In genomic region chr11:98782651-98783235, GRCm38 (mm10) we compare ENCODE assay signal across 8 mouse cellular contexts. TPM values are rescaled to one million over a fixed set of nuclear protein-coding genes. Genes with fewer than 3 reads are reported as not detected.
DNase-seq lines count a peak whose midpoint lies in the region; ATAC-seq and TF ChIP-seq lines count a peak whose summit lies in the region.

No protein-coding gene starts in this region.

- peaks cover 21% of the 10 kb centered on the region for H3K27me3 ChIP-seq in erythroblast, embryonic 14.5 days (ENCODE audit: control insufficient read depth)
- H3K27me3 ChIP-seq in heart, postnatal 0 days (ENCODE audit: control insufficient read depth, insufficient read depth, low read length), result no peaks in the 10 kb centered on the region
- H3K27me3 ChIP-seq in liver, embryonic 11.5 days (replicated peaks; ENCODE audit: control insufficient read depth, insufficient read depth, low read length), result no peaks in the 10 kb centered on the region
- no peaks in the 10 kb centered on the region for H3K27me3 ChIP-seq in neural tube, embryonic 14.5 days (ENCODE audit: control insufficient read depth, insufficient read depth, low read length)

- H3K4me1 ChIP-seq in erythroblast, embryonic 14.5 days (ENCODE audit: control insufficient read depth), result peaks cover 48% of the 10 kb centered on the region
- peaks cover 53% of the 10 kb centered on the region for H3K4me1 ChIP-seq in heart, postnatal 0 days (ENCODE audit: control insufficient read depth, insufficient read depth)
- peaks cover 55% of the 10 kb centered on the region for H3K4me1 ChIP-seq in liver, embryonic 11.5 days (replicated peaks; ENCODE audit: control insufficient read depth, insufficient read depth, low read length)
- H3K4me1 ChIP-seq in neural tube, embryonic 14.5 days (ENCODE audit: control insufficient read depth, insufficient read depth, low read length), result peaks cover 33% of the 10 kb centered on the region; the same call in 1 of the 2 replicates

- DNase-seq in CD4-positive helper T cell, adult 2 months (ENCODE audit: low read depth, low spot score), result peak; percentile 36
- DNase-seq in embryo, embryonic 10 days (ENCODE audit: low spot score), result peak; percentile 54
- no peak for DNase-seq in heart, postnatal 0 days (ENCODE audit: low spot score)
- DNase-seq in liver, embryonic 11.5 days (ENCODE audit: low spot score), result no peak

- H3K9ac ChIP-seq in heart, postnatal 0 days (replicated peaks; ENCODE audit: low read depth, low read length), result peak overlapping the region; percentile 61
- H3K9ac ChIP-seq in liver, embryonic 11.5 days (ENCODE audit: low read depth, low read length), result peak overlapping the region; percentile 76
- peak overlapping the region; percentile 8 for H3K9ac ChIP-seq in neural tube, embryonic 14.5 days (replicated peaks; ENCODE audit: low read depth, low read length)

- H3K4me3 ChIP-seq in erythroblast, embryonic 14.5 days (replicated peaks), result peak overlapping the region; percentile 64
- peak overlapping the region; percentile 5; the same call in 1 of the 2 replicates for H3K4me3 ChIP-seq in heart, postnatal 0 days (ENCODE audit: low read depth, low read length)
- peak overlapping the region; percentile 54 for H3K4me3 ChIP-seq in liver, embryonic 11.5 days (ENCODE audit: low read depth, low read length)
- no peak overlapping the region for H3K4me3 ChIP-seq in neural tube, embryonic 14.5 days (ENCODE audit: low read depth, low read length)

- H3K9me3 ChIP-seq in erythroblast, embryonic 14.5 days (ENCODE audit: control insufficient read depth, low read length), result no peaks in the 10 kb centered on the region
- H3K9me3 ChIP-seq in heart, postnatal 0 days (replicated peaks; ENCODE audit: control insufficient read depth, low read length), result no peaks in the 10 kb centered on the region
- no peaks in the 10 kb centered on the region for H3K9me3 ChIP-seq in liver, embryonic 11.5 days (ENCODE audit: control insufficient read depth, low read length)
- no peaks in the 10 kb centered on the region for H3K9me3 ChIP-seq in neural tube, embryonic 14.5 days (ENCODE audit: control insufficient read depth, low read length)

- no peak for TF ChIP-seq CTCF in heart, postnatal 0 days (IDR thresholded peaks at IDR 0.05; ENCODE audit: low read depth)

- peak overlapping the region; percentile 45 for H3K4me2 ChIP-seq in heart, postnatal 0 days (ENCODE audit: low read depth, low read length)
- peak overlapping the region; percentile 84 for H3K4me2 ChIP-seq in liver, embryonic 11.5 days
- H3K4me2 ChIP-seq in neural tube, embryonic 14.5 days (ENCODE audit: low read depth, low read length), result peak overlapping the region; percentile 39

- TF ChIP-seq EP300 in heart, postnatal 0 days (IDR thresholded peaks at IDR 0.05; ENCODE audit: low read depth), result no peak

- ATAC-seq in erythroblast, adult 5-6 weeks (replicated peaks; ENCODE audit: low FRiP score, poor library complexity, severe bottlenecking), result no peak
- ATAC-seq in heart, postnatal 0 days (ENCODE audit: insufficient read depth, low read depth), result no peak
- no peak for ATAC-seq in liver, embryonic 11.5 days (replicated peaks; ENCODE audit: low FRiP score)
- ATAC-seq in neural tube, embryonic 14.5 days (ENCODE audit: low read depth), result no peak
- ATAC-seq in megakaryocyte-erythroid progenitor cell, adult 5-6 weeks (replicated peaks; ENCODE audit: low FRiP score, low TSS enrichment, poor library complexity, severe bottlenecking), result no peak

- H3K27ac ChIP-seq in heart, postnatal 0 days (ENCODE audit: low read depth), result peak overlapping the region; percentile 99
- H3K27ac ChIP-seq in liver, embryonic 11.5 days (ENCODE audit: low read depth, low read length), result peak overlapping the region; percentile 93
- peak overlapping the region; percentile 83 for H3K27ac ChIP-seq in neural tube, embryonic 14.5 days (ENCODE audit: low read depth, low read length)

- no peaks in the 10 kb centered on the region for H3K36me3 ChIP-seq in erythroblast, embryonic 14.5 days (ENCODE audit: control insufficient read depth)
- H3K36me3 ChIP-seq in heart, postnatal 0 days (replicated peaks; ENCODE audit: control insufficient read depth, insufficient read depth, low read length), result no peaks in the 10 kb centered on the region
- no peaks in the 10 kb centered on the region for H3K36me3 ChIP-seq in liver, embryonic 11.5 days (ENCODE audit: control insufficient read depth, insufficient read depth, low read length)
- H3K36me3 ChIP-seq in neural tube, embryonic 14.5 days (ENCODE audit: control insufficient read depth, insufficient read depth, low read length), result no peaks in the 10 kb centered on the region; the same call in 1 of the 2 replicates

- WGBS in heart, postnatal 0 days, result 8% methylated on average over 17 of the region's 17 CpGs
- 8% methylated on average over 17 of the region's 17 CpGs for whole genome bisulfite sequencing in liver, embryonic 11.5 days
- WGBS in neural tube, embryonic 14.5 days, result 4% methylated on average over 17 of the region's 17 CpGs

RNA-seq across cellular contexts. Expression of gene Nr1d1, which starts 7.6 kb away (rescaled TPM):
- 0.22 and 0.29 TPM in 2 replicates for polyA plus RNA-seq in erythroblast, embryonic 14.5 days (2012)
- not detected in 2 replicates for total RNA-seq in erythroblast, adult 5-6 weeks (2015; ENCODE audit: low replicate concordance)
- 0.26 and 0.42 TPM in 2 replicates for total RNA-seq in erythroblast, adult 5-6 weeks (2017; ENCODE audit: low replicate concordance)
- total RNA-seq in heart, postnatal 0 days (2014; rRNA removed; ENCODE audit: low replicate concordance), result 21.0 and 24.3 TPM in 2 replicates
- 10.2 and 10.7 TPM in 2 replicates for polyA plus RNA-seq in heart, postnatal 0 days (2015; fragmentation: Nextera tagmentation; extraction: Ambion mirVana)
- polyA plus RNA-seq in liver, embryonic 11.5 days (2014; fragmentation: Nextera tagmentation; extraction: Ambion mirVana), result 2.1 and 2.7 TPM in 2 replicates
- 3.8 and 3.9 TPM in 2 replicates for polyA plus RNA-seq in neural tube, embryonic 14.5 days (2014; fragmentation: Nextera tagmentation; extraction: Ambion mirVana)
- total RNA-seq in megakaryocyte-erythroid progenitor cell, adult 5-6 weeks (2014; fragmentation: Nextera tagmentation), result 4.1 and 8.0 TPM in 2 replicates
- total RNA-seq in megakaryocyte-erythroid progenitor cell, adult 5-6 weeks (2017), result 0.34 and 1.3 TPM in 2 replicates

RNA-seq across cellular contexts. Expression of gene Msl1, which starts 12.6 kb away (rescaled TPM):
- 2.7 TPM in 2 replicates for polyA plus RNA-seq in erythroblast, embryonic 14.5 days (2012)
- total RNA-seq in erythroblast, adult 5-6 weeks (2015; ENCODE audit: low replicate concordance), result 30.3 and 42.7 TPM in 2 replicates
- total RNA-seq in erythroblast, adult 5-6 weeks (2017; ENCODE audit: low replicate concordance), result 26.1 and 26.3 TPM in 2 replicates
- total RNA-seq in heart, postnatal 0 days (2014; rRNA removed; ENCODE audit: low replicate concordance), result 47.4 and 54.6 TPM in 2 replicates
- polyA plus RNA-seq in heart, postnatal 0 days (2015; fragmentation: Nextera tagmentation; extraction: Ambion mirVana), result 11.3 and 12.6 TPM in 2 replicates
- 14.8 and 17.7 TPM in 2 replicates for polyA plus RNA-seq in liver, embryonic 11.5 days (2014; fragmentation: Nextera tagmentation; extraction: Ambion mirVana)
- polyA plus RNA-seq in neural tube, embryonic 14.5 days (2014; fragmentation: Nextera tagmentation; extraction: Ambion mirVana), result 24.2 and 26.9 TPM in 2 replicates
- 58.6 and 74.8 TPM in 2 replicates for total RNA-seq in megakaryocyte-erythroid progenitor cell, adult 5-6 weeks (2014; fragmentation: Nextera tagmentation)
- total RNA-seq in megakaryocyte-erythroid progenitor cell, adult 5-6 weeks (2017), result 57.8 and 68.3 TPM in 2 replicates

RNA-seq across cellular contexts. Expression of gene Casc3, which starts 22.0 kb away (rescaled TPM):
- 2.6 and 3.3 TPM in 2 replicates for polyA plus RNA-seq in erythroblast, embryonic 14.5 days (2012)
- total RNA-seq in erythroblast, adult 5-6 weeks (2015; ENCODE audit: low replicate concordance), result 20.0 and 23.6 TPM in 2 replicates
- 15.7 and 26.5 TPM in 2 replicates for total RNA-seq in erythroblast, adult 5-6 weeks (2017; ENCODE audit: low replicate concordance)
- 6.8 and 9.7 TPM in 2 replicates for total RNA-seq in heart, postnatal 0 days (2014; rRNA removed; ENCODE audit: low replicate concordance)
- polyA plus RNA-seq in heart, postnatal 0 days (2015; fragmentation: Nextera tagmentation; extraction: Ambion mirVana), result 11.6 and 11.9 TPM in 2 replicates
- 34.8 and 35.6 TPM in 2 replicates for polyA plus RNA-seq in liver, embryonic 11.5 days (2014; fragmentation: Nextera tagmentation; extraction: Ambion mirVana)
- polyA plus RNA-seq in neural tube, embryonic 14.5 days (2014; fragmentation: Nextera tagmentation; extraction: Ambion mirVana), result 47.9 and 54.1 TPM in 2 replicates
- 47.6 and 51.8 TPM in 2 replicates for total RNA-seq in megakaryocyte-erythroid progenitor cell, adult 5-6 weeks (2014; fragmentation: Nextera tagmentation)
- 37.4 and 53.5 TPM in 2 replicates for total RNA-seq in megakaryocyte-erythroid progenitor cell, adult 5-6 weeks (2017)

RNA-seq across cellular contexts. Expression of gene Thra, which starts 42.3 kb away (rescaled TPM):
- polyA plus RNA-seq in erythroblast, embryonic 14.5 days (2012), result 3.2 TPM in 2 replicates
- total RNA-seq in erythroblast, adult 5-6 weeks (2015; ENCODE audit: low replicate concordance), result 1.9 and 5.0 TPM in 2 replicates
- 4.3 and 8.1 TPM in 2 replicates for total RNA-seq in erythroblast, adult 5-6 weeks (2017; ENCODE audit: low replicate concordance)
- total RNA-seq in heart, postnatal 0 days (2014; rRNA removed; ENCODE audit: low replicate concordance), result 188 and 234 TPM in 2 replicates
- 40.8 and 44.0 TPM in 2 replicates for polyA plus RNA-seq in heart, postnatal 0 days (2015; fragmentation: Nextera tagmentation; extraction: Ambion mirVana)
- 26.6 and 31.6 TPM in 2 replicates for polyA plus RNA-seq in liver, embryonic 11.5 days (2014; fragmentation: Nextera tagmentation; extraction: Ambion mirVana)
- polyA plus RNA-seq in neural tube, embryonic 14.5 days (2014; fragmentation: Nextera tagmentation; extraction: Ambion mirVana), result 148 and 186 TPM in 2 replicates
- 47.5 and 51.0 TPM in 2 replicates for total RNA-seq in megakaryocyte-erythroid progenitor cell, adult 5-6 weeks (2014; fragmentation: Nextera tagmentation)
- 20.4 and 23.3 TPM in 2 replicates for total RNA-seq in megakaryocyte-erythroid progenitor cell, adult 5-6 weeks (2017)

RNA-seq across cellular contexts. Expression of gene Med24, which starts 53.5 kb away (rescaled TPM):
- 13.2 and 14.4 TPM in 2 replicates for polyA plus RNA-seq in erythroblast, embryonic 14.5 days (2012)
- 8.8 and 17.3 TPM in 2 replicates for total RNA-seq in erythroblast, adult 5-6 weeks (2015; ENCODE audit: low replicate concordance)
- total RNA-seq in erythroblast, adult 5-6 weeks (2017; ENCODE audit: low replicate concordance), result 10.3 and 17.6 TPM in 2 replicates
- total RNA-seq in heart, postnatal 0 days (2014; rRNA removed; ENCODE audit: low replicate concordance), result 39.9 and 48.0 TPM in 2 replicates
- 21.9 and 23.3 TPM in 2 replicates for polyA plus RNA-seq in heart, postnatal 0 days (2015; fragmentation: Nextera tagmentation; extraction: Ambion mirVana)
- 61.9 and 63.6 TPM in 2 replicates for polyA plus RNA-seq in liver, embryonic 11.5 days (2014; fragmentation: Nextera tagmentation; extraction: Ambion mirVana)
- 52.3 and 59.4 TPM in 2 replicates for polyA plus RNA-seq in neural tube, embryonic 14.5 days (2014; fragmentation: Nextera tagmentation; extraction: Ambion mirVana)
- 62.2 and 78.6 TPM in 2 replicates for total RNA-seq in megakaryocyte-erythroid progenitor cell, adult 5-6 weeks (2014; fragmentation: Nextera tagmentation)
- 30.1 and 42.7 TPM in 2 replicates for total RNA-seq in megakaryocyte-erythroid progenitor cell, adult 5-6 weeks (2017)

Comparison
In these comparisons a context has a peak if more than half of its experiments do, and no peak if none do; other contexts are left out.
1. DNase-seq: peak in CD4-positive helper T cell, adult 2 months (single experiment) and embryo, embryonic 10 days (single experiment); none in heart, postnatal 0 days (single experiment) and liver, embryonic 11.5 days (single experiment).
2. H3K9ac ChIP-seq: peak in every context shown above with its lines; median percentile 76 in liver, embryonic 11.5 days; 61 in heart, postnatal 0 days; 8 in neural tube, embryonic 14.5 days.
3. Peak in every context shown above with its lines, with median percentiles within 50 percentile points of each other: H3K27ac ChIP-seq and H3K4me2 ChIP-seq.